Mouse (Mus musculus): ENCODE data around the gene Ckap4. TPM values are rescaled to one million over a fixed set of nuclear protein-coding genes. Genes with fewer than 3 reads are reported as not detected.

The Ckap4 gene
- polyA plus RNA-seq, 1 experiment from 2014 or later: 36.0 TPM

DNA sequence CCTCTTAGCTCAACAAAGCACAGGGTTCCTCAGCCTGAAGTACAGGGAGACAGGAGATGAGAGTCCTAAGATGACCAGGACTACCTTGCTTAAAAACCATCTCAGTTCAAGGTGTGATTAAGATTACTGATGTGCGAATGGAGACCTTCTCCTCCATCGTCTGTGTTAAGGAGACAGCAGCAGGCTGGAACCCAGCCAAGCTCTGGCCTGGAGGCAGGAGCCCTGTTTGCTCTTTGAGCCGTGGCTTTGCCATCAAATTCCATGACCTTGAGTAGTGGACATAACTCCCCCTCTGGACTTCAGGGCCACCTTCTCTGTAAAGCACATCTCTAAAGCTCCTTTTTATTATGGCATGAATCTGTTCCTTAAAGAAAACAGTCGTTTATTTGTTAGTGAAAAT lies 2.0 kb upstream of the Ckap4 start:
- no peak for ATAC-seq (ENCODE audit: insufficient read depth, low FRiP score)
- Histone ChIP-seq H3K9me3 (replicated peaks; ENCODE audit: control insufficient read depth, low read length) (no peaks in the 10 kb centered on the region), H3K27ac (ENCODE audit: low read length) (no peak overlapping the region), H3K27me3 (ENCODE audit: control insufficient read depth, insufficient read depth, low read length) (no peaks in the 10 kb centered on the region), H3K9ac (ENCODE audit: low read length) (no peak overlapping the region), H3K4me3 (replicated peaks; ENCODE audit: low read length) (no peak overlapping the region), H3K4me1 (ENCODE audit: control insufficient read depth, insufficient read depth, low read length) (peaks cover 27% of the 10 kb centered on the region), H3K4me2 (ENCODE audit: low read depth, low read length) (no peak overlapping the region), H3K36me3 (ENCODE audit: control insufficient read depth, insufficient read depth, low read length) (no peaks in the 10 kb centered on the region)
- 38% methylated on average over 4 of the region's 4 CpGs for WGBS

GRCm38 (mm10) chr10:84535458-84535857 lies 1.6 kb upstream of the Ckap4 start:
- Histone ChIP-seq H3K9me3 (replicated peaks; ENCODE audit: control insufficient read depth, low read length) (no peaks in the 10 kb centered on the region), H3K4me2 (ENCODE audit: low read depth, low read length) (no peak overlapping the region), H3K9ac (ENCODE audit: low read length) (no peak overlapping the region), H3K27me3 (ENCODE audit: control insufficient read depth, insufficient read depth, low read length) (no peaks in the 10 kb centered on the region), H3K36me3 (ENCODE audit: control insufficient read depth, insufficient read depth, low read length) (no peaks in the 10 kb centered on the region), H3K27ac (ENCODE audit: low read length) (no peak overlapping the region), H3K4me3 (replicated peaks; ENCODE audit: low read length) (no peak overlapping the region), H3K4me1 (ENCODE audit: control insufficient read depth, insufficient read depth, low read length) (peaks cover 31% of the 10 kb centered on the region)
- 77% methylated on average over 5 of the region's 5 CpGs for whole genome bisulfite sequencing
- no peak for ATAC-seq (ENCODE audit: insufficient read depth, low FRiP score)

DNA sequence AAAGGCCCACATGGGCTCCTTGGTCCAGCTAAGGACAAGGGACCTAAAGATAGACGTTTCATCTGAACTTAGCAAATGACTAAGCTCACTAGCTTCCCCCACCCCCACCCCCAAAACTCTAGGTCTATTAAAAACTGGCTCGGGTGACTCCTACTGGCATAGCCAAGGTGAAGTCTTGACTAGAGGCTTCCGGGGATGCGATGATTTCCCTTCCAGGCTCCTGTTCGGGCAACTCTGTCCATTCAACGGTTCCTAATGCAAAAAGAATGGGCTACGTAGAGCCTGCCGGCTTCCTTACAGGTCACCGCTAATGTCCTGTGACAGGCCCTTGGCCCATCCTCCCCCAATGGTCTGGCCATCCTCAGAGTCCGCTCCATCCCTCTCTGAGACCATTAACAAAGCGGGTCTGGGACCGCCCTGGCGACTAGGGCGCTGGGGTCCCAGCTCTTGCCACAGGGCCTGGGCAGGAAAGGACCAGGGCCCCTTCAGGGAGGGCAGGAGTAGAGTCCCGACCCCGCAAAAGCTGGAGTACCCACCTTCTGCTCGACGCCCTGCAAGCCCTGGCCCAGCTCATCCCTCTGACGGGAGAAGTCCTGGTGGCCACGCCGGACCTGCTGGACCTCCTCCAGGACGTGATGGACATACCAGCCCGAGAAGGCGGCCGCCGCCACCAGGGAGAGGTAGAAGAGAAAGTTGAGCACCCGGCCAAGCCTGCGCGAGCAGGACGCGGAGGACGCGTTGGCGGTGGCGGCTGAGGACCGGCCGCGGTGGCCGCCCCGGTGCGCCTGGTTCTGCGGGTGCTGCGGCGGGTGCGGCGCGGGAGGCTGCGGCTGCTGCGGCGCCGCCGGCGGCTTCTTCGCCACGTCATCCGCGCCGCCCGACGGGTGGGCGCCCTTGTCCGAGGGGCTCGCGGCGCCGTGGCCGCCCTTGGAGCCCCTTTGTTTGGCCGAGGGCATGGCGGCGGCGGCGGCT lies 665 bp downstream of the Ckap4 start:
- H3K27ac ChIP-seq (ENCODE audit: low read length): peak overlapping the region; percentile 64
- WGBS: under 1% methylated on average over 67 of the region's 72 CpGs
- no peaks in the 10 kb centered on the region for H3K27me3 ChIP-seq (ENCODE audit: control insufficient read depth, insufficient read depth, low read length)
- H3K4me3 ChIP-seq (replicated peaks; ENCODE audit: low read length): peak overlapping the region; percentile 60
- peak overlapping the region; percentile 78 for H3K4me2 ChIP-seq (ENCODE audit: low read depth, low read length)
- peaks cover 44% of the 10 kb centered on the region for H3K4me1 ChIP-seq (ENCODE audit: control insufficient read depth, insufficient read depth, low read length)
- no peaks in the 10 kb centered on the region for H3K9me3 ChIP-seq (replicated peaks; ENCODE audit: control insufficient read depth, low read length)
- peak overlapping the region; percentile 98 for H3K9ac ChIP-seq (ENCODE audit: low read length)
- peaks cover 3% of the 10 kb centered on the region; the same call in 1 of the 2 replicates for H3K36me3 ChIP-seq (ENCODE audit: control insufficient read depth, insufficient read depth, low read length)
- ATAC-seq (ENCODE audit: insufficient read depth, low FRiP score): peak; percentile 15

GRCm38 (mm10) chr10:84532191-84532889 lies 1.5 kb downstream of the Ckap4 start:
- WGBS: 45% methylated on average over 16 of the region's 16 CpGs
- peak overlapping the region; percentile 60 for H3K4me3 ChIP-seq (replicated peaks; ENCODE audit: low read length)
- peaks cover 11% of the 10 kb centered on the region; the same call in 1 of the 2 replicates for H3K36me3 ChIP-seq (ENCODE audit: control insufficient read depth, insufficient read depth, low read length)
- ATAC-seq (ENCODE audit: insufficient read depth, low FRiP score): no peak
- H3K27ac ChIP-seq (ENCODE audit: low read length): peak overlapping the region; percentile 64
- H3K9ac ChIP-seq (ENCODE audit: low read length): peak overlapping the region; percentile 98
- H3K27me3 ChIP-seq (ENCODE audit: control insufficient read depth, insufficient read depth, low read length): no peaks in the 10 kb centered on the region
- H3K4me1 ChIP-seq (ENCODE audit: control insufficient read depth, insufficient read depth, low read length): peaks cover 44% of the 10 kb centered on the region
- peak overlapping the region; percentile 78 for H3K4me2 ChIP-seq (ENCODE audit: low read depth, low read length)
- no peaks in the 10 kb centered on the region for H3K9me3 ChIP-seq (replicated peaks; ENCODE audit: control insufficient read depth, low read length)

DNA sequence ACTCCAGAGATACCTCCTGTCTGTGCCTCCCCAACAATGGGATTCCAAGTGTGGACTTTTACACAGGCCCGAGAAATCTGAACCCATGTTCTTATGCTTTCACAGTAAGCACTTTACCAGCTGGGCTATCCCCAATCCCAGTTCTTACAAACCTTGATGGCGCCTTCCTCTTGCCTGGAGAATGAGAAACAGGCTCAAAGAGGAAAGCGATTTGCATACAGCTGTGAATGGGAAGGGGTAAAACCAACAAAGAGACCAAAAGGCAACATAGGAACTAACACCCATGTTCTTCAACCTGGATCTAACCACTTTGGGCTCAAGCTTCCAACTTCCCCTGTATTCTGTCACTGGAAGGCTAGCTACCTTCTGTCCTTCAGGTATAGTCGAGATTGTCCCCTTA lies 2.3 kb downstream of the Ckap4 start:
- peak overlapping the region; percentile 64; the same call in 1 of the 2 replicates for H3K27ac ChIP-seq (ENCODE audit: low read length)
- no peak for ATAC-seq (ENCODE audit: insufficient read depth, low FRiP score)
- no peaks in the 10 kb centered on the region for H3K27me3 ChIP-seq (ENCODE audit: control insufficient read depth, insufficient read depth, low read length)
- peaks cover 12% of the 10 kb centered on the region; the same call in 1 of the 2 replicates for H3K36me3 ChIP-seq (ENCODE audit: control insufficient read depth, insufficient read depth, low read length)
- H3K4me2 ChIP-seq (ENCODE audit: low read depth, low read length): peak overlapping the region; percentile 78
- no peaks in the 10 kb centered on the region for H3K9me3 ChIP-seq (replicated peaks; ENCODE audit: control insufficient read depth, low read length)
- peaks cover 44% of the 10 kb centered on the region for H3K4me1 ChIP-seq (ENCODE audit: control insufficient read depth, insufficient read depth, low read length)
- H3K4me3 ChIP-seq (replicated peaks; ENCODE audit: low read length): peak overlapping the region; percentile 60
- 81% methylated on average over 4 of the region's 4 CpGs for WGBS
- H3K9ac ChIP-seq (ENCODE audit: low read length): peak overlapping the region; percentile 98

- peaks cover 12% of the 10 kb centered on the region; the same call in 1 of the 2 replicates for H3K36me3 ChIP-seq (ENCODE audit: control insufficient read depth, insufficient read depth, low read length)
- H3K4me2 ChIP-seq (ENCODE audit: low read depth, low read length): peak overlapping the region; percentile 78
- no peaks in the 10 kb centered on the region for H3K27me3 ChIP-seq (ENCODE audit: control insufficient read depth, insufficient read depth, low read length)
- peak overlapping the region; percentile 31; the same call in 1 of the 2 replicates for H3K27ac ChIP-seq (ENCODE audit: low read length)
- peak overlapping the region; percentile 5; the same call in 1 of the 2 replicates for H3K4me3 ChIP-seq (replicated peaks; ENCODE audit: low read length)
- H3K4me1 ChIP-seq (ENCODE audit: control insufficient read depth, insufficient read depth, low read length): peaks cover 41% of the 10 kb centered on the region
- 66% methylated on average over 8 of the region's 8 CpGs for WGBS
- ATAC-seq (ENCODE audit: insufficient read depth, low FRiP score): no peak
- H3K9me3 ChIP-seq (replicated peaks; ENCODE audit: control insufficient read depth, low read length): no peaks in the 10 kb centered on the region
- H3K9ac ChIP-seq (ENCODE audit: low read length): peak overlapping the region; percentile 21
Measured at GRCm38 (mm10) chr10:84530388-84530787, 3.5 kb downstream of the Ckap4 start.

- 81% methylated on average over 12 of the region's 12 CpGs for WGBS
Measured at GRCm38 (mm10) chr10:84527631-84528030, 6.2 kb downstream of the Ckap4 start.

DNA sequence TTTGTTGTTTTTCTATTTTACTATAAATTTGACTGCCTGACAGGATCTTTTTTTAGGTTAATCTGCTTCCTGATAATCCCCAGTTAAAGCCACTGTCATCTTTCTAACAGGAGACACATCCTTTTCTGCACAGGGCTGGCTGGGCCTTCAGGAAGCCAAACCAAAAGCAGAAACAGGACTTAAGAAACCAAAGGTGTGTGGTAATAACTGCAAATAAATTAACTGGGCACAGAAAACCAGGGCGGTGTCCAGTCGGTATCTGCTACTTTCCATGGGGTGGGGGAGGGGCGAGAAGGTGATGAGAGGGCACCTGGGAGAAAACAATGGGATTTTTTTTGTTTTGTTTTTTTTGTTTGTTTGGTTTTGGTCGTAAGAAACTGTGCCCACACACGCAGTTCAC lies 6.8 kb downstream of the Ckap4 start:
- Histone ChIP-seq H3K27ac (ENCODE audit: low read length) (no peak overlapping the region), H3K36me3 (ENCODE audit: control insufficient read depth, insufficient read depth, low read length) (peaks cover 12% of the 10 kb centered on the region; the same call in 1 of the 2 replicates), H3K9me3 (replicated peaks; ENCODE audit: control insufficient read depth, low read length) (no peaks in the 10 kb centered on the region), H3K4me3 (replicated peaks; ENCODE audit: low read length) (no peak overlapping the region), H3K4me2 (ENCODE audit: low read depth, low read length) (no peak overlapping the region), H3K9ac (ENCODE audit: low read length) (no peak overlapping the region), H3K4me1 (ENCODE audit: control insufficient read depth, insufficient read depth, low read length) (peaks cover 29% of the 10 kb centered on the region), H3K27me3 (ENCODE audit: control insufficient read depth, insufficient read depth, low read length) (no peaks in the 10 kb centered on the region)
- WGBS: 66% methylated on average over 5 of the region's 5 CpGs
- no peak for ATAC-seq (ENCODE audit: insufficient read depth, low FRiP score)

More at GRCm38 (mm10) chr10:84527631-84528030, 6.2 kb downstream of the Ckap4 start:
- Histone ChIP-seq H3K4me1 (ENCODE audit: control insufficient read depth, insufficient read depth, low read length) (peaks cover 33% of the 10 kb centered on the region), H3K4me2 (ENCODE audit: low read depth, low read length) (no peak overlapping the region), H3K27me3 (ENCODE audit: control insufficient read depth, insufficient read depth, low read length) (no peaks in the 10 kb centered on the region), H3K36me3 (ENCODE audit: control insufficient read depth, insufficient read depth, low read length) (peaks cover 12% of the 10 kb centered on the region; the same call in 1 of the 2 replicates), H3K4me3 (replicated peaks; ENCODE audit: low read length) (no peak overlapping the region), H3K9ac (ENCODE audit: low read length) (no peak overlapping the region), H3K9me3 (replicated peaks; ENCODE audit: control insufficient read depth, low read length) (no peaks in the 10 kb centered on the region), H3K27ac (ENCODE audit: low read length) (no peak overlapping the region)
- no peak for ATAC-seq (ENCODE audit: insufficient read depth, low FRiP score)

All from stomach, embryonic 16.5 days (tissue).